ENCODE assay signal across 9 mouse cellular contexts in the genomic region with DNA sequence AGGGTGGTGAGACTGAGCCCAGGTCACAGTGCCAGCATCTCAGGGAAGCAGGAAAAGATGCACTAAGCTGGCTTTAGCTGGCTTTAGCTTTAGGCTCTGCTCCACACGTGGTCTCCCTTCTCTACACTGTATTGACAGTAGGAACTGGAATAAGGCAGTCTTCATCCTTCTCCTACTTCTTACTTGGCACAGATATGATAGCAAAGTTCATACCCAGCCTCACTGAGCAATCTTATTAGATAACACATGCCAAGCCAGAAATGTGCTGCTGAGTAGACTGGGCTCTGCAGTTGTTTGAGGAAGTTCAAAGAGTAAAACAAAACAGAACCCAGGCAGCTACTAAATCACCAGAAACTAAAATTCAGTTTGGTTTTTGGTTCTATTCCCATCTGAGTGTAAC. TPM values are rescaled to one million over a fixed set of nuclear protein-coding genes. Genes with fewer than 3 reads are reported as not detected.
A peak's percentile ranks its signal among the peaks of the same experiment; 100 is the strongest.
DNase-seq lines count a peak whose midpoint lies in the region; ATAC-seq and TF ChIP-seq lines count a peak whose summit lies in the region.
"Had no signal": no experiment of that assay in that cellular context is flagged by ENCODE, and none has a peak within 500 bp of the region (broad histone marks: within the 10 kb centered on the region; RNA-seq: fewer than 3 reads in every experiment).

No protein-coding gene starts in this region.

- no peaks in the 10 kb centered on the region for H3K27me3 ChIP-seq in liver, adult 2 months (ENCODE audit: control insufficient read depth, insufficient read depth, low read length)
- H3K27me3 ChIP-seq in liver, embryonic 11.5 days (replicated peaks; ENCODE audit: control insufficient read depth, insufficient read depth, low read length) = no peaks in the 10 kb centered on the region
- H3K27me3 ChIP-seq in hindbrain, embryonic 13.5 days = no peaks in the 10 kb centered on the region

- H3K27ac ChIP-seq in liver, adult 2 months (replicated peaks; ENCODE audit: insufficient read depth, low read depth, low read length) = peak overlapping the region; percentile 78
- no peak overlapping the region for H3K27ac ChIP-seq in liver, embryonic 11.5 days (ENCODE audit: low read depth, low read length)
- peak overlapping the region; percentile 93 for H3K27ac ChIP-seq in bone marrow macrophage, adult 2 months (ENCODE audit: insufficient read depth, low read depth, low read length)
- H3K27ac ChIP-seq in hindbrain, embryonic 13.5 days = peak overlapping the region; percentile 46; the same call in 1 of the 2 replicates

- peaks cover 7% of the 10 kb centered on the region for H3K36me3 ChIP-seq in liver, adult 2 months (ENCODE audit: control insufficient read depth, insufficient read depth, low read length)
- H3K36me3 ChIP-seq in liver, embryonic 11.5 days (ENCODE audit: control insufficient read depth, insufficient read depth, low read length) = peaks cover 20% of the 10 kb centered on the region
- peaks cover 20% of the 10 kb centered on the region for H3K36me3 ChIP-seq in hindbrain, embryonic 13.5 days

- no peak for TF ChIP-seq CTCF in liver, adult 2 months (IDR thresholded peaks at IDR 0.05; ENCODE audit: low read depth, low read length)
- TF ChIP-seq CTCF in bone marrow macrophage, adult 2 months (IDR thresholded peaks at IDR 0.05; ENCODE audit: low read depth, low read length) = no peak

- H3K4me2 ChIP-seq in liver, embryonic 11.5 days = no peak overlapping the region
- H3K4me2 ChIP-seq in hindbrain, embryonic 13.5 days = peak overlapping the region; percentile 31

- ATAC-seq in liver, embryonic 11.5 days (replicated peaks; ENCODE audit: low FRiP score) = no peak
- ATAC-seq in hindbrain, embryonic 13.5 days (ENCODE audit: low FRiP score) = no peak
- 0 out of 2 replicates have a peak, but pooled peaks have one; percentile 14 for ATAC-seq in megakaryocyte progenitor cell, adult 5-6 weeks (replicated peaks; ENCODE audit: poor library complexity)

- peak; percentile 87 for DNase-seq in liver, adult 2 months (ENCODE audit: extremely low read depth, low read depth, low spot score)
- no peak for DNase-seq in liver, embryonic 11.5 days (ENCODE audit: low spot score)
- no peak for DNase-seq in ovary, adult 18-20 months (ENCODE audit: low spot score)
- DNase-seq in frontal cortex, postnatal 36 days (ENCODE audit: low spot score in 2 of 2) = no peak
- no peak for DNase-seq in layer of hippocampus, adult 9-10 months (ENCODE audit: low spot score)
- DNase-seq: cerebellum, adult 11-12 months had no signal

- peaks cover 24% of the 10 kb centered on the region for H3K79me2 ChIP-seq in liver, adult 2 months (ENCODE audit: control insufficient read depth, insufficient read depth, low read length)

- no peak overlapping the region for H3K4me3 ChIP-seq in liver, adult 2 months (ENCODE audit: insufficient read depth, low read depth, low read length)
- H3K4me3 ChIP-seq in liver, embryonic 11.5 days (ENCODE audit: low read depth, low read length) = no peak overlapping the region
- H3K4me3 ChIP-seq in bone marrow macrophage, adult 2 months (ENCODE audit: insufficient read depth, low read length) = 0 out of 2 replicates have a peak overlapping the region, but pooled peaks have one; percentile 0
- no peak overlapping the region for H3K4me3 ChIP-seq in hindbrain, embryonic 13.5 days

- no peak for TF ChIP-seq POLR2A in liver, adult 2 months (IDR thresholded peaks at IDR 0.05; ENCODE audit: extremely low read depth, insufficient read depth, low read length)
- TF ChIP-seq POLR2A in bone marrow macrophage, adult 2 months (IDR thresholded peaks at IDR 0.05; ENCODE audit: borderline replicate concordance, low read depth, low read length) = no peak

- peaks cover 27% of the 10 kb centered on the region for H3K4me1 ChIP-seq in liver, adult 2 months (ENCODE audit: control insufficient read depth, insufficient read depth, low read length)
- peaks cover 26% of the 10 kb centered on the region for H3K4me1 ChIP-seq in liver, embryonic 11.5 days (replicated peaks; ENCODE audit: control insufficient read depth, insufficient read depth, low read length)
- peaks cover 55% of the 10 kb centered on the region for H3K4me1 ChIP-seq in bone marrow macrophage, adult 2 months (ENCODE audit: control insufficient read depth, insufficient read depth, low read length)
- peaks cover 57% of the 10 kb centered on the region for H3K4me1 ChIP-seq in hindbrain, embryonic 13.5 days (replicated peaks)

- H3K9me3 ChIP-seq in liver, embryonic 11.5 days (ENCODE audit: control insufficient read depth, low read length) = no peaks in the 10 kb centered on the region
- no peaks in the 10 kb centered on the region for H3K9me3 ChIP-seq in hindbrain, embryonic 13.5 days

- WGBS in liver, adult 2 months = 6% methylated on average over 1 of the region's 1 CpGs
- 40% methylated on average over 1 of the region's 1 CpGs for WGBS in liver, embryonic 11.5 days
- WGBS in hindbrain, embryonic 13.5 days = 60% methylated on average over 1 of the region's 1 CpGs

- no peak overlapping the region; the same call in 1 of the 2 replicates for H3K9ac ChIP-seq in liver, adult 2 months (ENCODE audit: low read depth, low read length)
- H3K9ac ChIP-seq in liver, embryonic 11.5 days (ENCODE audit: low read depth, low read length) = no peak overlapping the region
- H3K9ac ChIP-seq in hindbrain, embryonic 13.5 days = 0 out of 2 replicates have a peak overlapping the region, but pooled peaks have one; percentile 47

RNA-seq across cellular contexts. Expression of a gene that starts 11.1 kb away (rescaled TPM):
- total RNA-seq in liver, adult 2 months (2014; rRNA removed) = 14.4 and 14.9 TPM in 2 replicates
- 10.6 and 11.9 TPM in 2 replicates for polyA plus RNA-seq in liver, adult 2 months (2012; rRNA removed)
- polyA plus RNA-seq in liver, embryonic 11.5 days (2014; fragmentation: Nextera tagmentation; extraction: Ambion mirVana) = 27.7 and 32.4 TPM in 2 replicates
- 46.2 and 46.5 TPM in 2 replicates for polyA plus RNA-seq in bone marrow macrophage, adult 2 months (2012; ENCODE audit: insufficient read depth, insufficient read length, missing spikeins)
- 59.1 and 61.0 TPM in 2 replicates for polyA plus RNA-seq in hindbrain, embryonic 13.5 days (2015; fragmentation: Nextera tagmentation; extraction: Ambion mirVana)
- 16.0 and 18.0 TPM in 2 replicates for total RNA-seq in megakaryocyte progenitor cell, adult 5-6 weeks (2015)
- total RNA-seq in megakaryocyte progenitor cell, adult 5-6 weeks (2017) = 30.9 and 34.6 TPM in 2 replicates

RNA-seq across cellular contexts. Expression of a gene that starts 11.3 kb away (rescaled TPM):
- 0.13 and 0.28 TPM in 2 replicates for total RNA-seq in liver, adult 2 months (2014; rRNA removed)
- polyA plus RNA-seq in liver, adult 2 months (2012; rRNA removed) = 0.02 and 0.06 TPM in 2 replicates
- 0.05 TPM in 1 of 2 replicates, not detected in the other for polyA plus RNA-seq in liver, embryonic 11.5 days (2014; fragmentation: Nextera tagmentation; extraction: Ambion mirVana)
- not detected in 2 replicates for polyA plus RNA-seq in bone marrow macrophage, adult 2 months (2012; ENCODE audit: insufficient read depth, insufficient read length, missing spikeins)
- polyA plus RNA-seq in hindbrain, embryonic 13.5 days (2015; fragmentation: Nextera tagmentation; extraction: Ambion mirVana) = 0.21 and 0.34 TPM in 2 replicates
- not detected in 2 replicates for total RNA-seq in megakaryocyte progenitor cell, adult 5-6 weeks (2015)
- not detected in 2 replicates for total RNA-seq in megakaryocyte progenitor cell, adult 5-6 weeks (2017)
